Mouse (Mus musculus) layer of hippocampus, adult 2 months (tissue): ENCODE results near the gene Cdc37. TPM values are rescaled to one million over a fixed set of nuclear protein-coding genes. Genes with fewer than 3 reads are reported as not detected.

Experiments
- DNase-seq, 2 experiments: peaks; one replicate each; pipeline ENCODE4 v3.0.0; 2022; ENCODE audit warnings: low spot score in 2 of 2
- H3K27ac ChIP-seq: fragments of 200-600 bp; 2 replicates; pipeline ENCODE4 v1.8.1; 2022
- H3K4me3 ChIP-seq: fragments of 200-600 bp; 2 replicates; pipeline ENCODE4 v1.8.1; 2022; ENCODE audit warnings: mild to moderate bottlenecking
- CTCF ChIP-seq: fragments of 200-600 bp; conservative IDR thresholded peaks from 2 replicates; pipeline ENCODE4 v1.8.1; 2022; ENCODE audit warnings: antibody characterized with exemption, mild to moderate bottlenecking, moderate library complexity
- total RNA-seq, 2 experiments: library from RNA; stranded (reverse); gene quantifications; 2 replicates each; pipeline ENCODE4 v1.2.3; 2021

Gene Cdc37
- total RNA-seq, 2 experiments from 2014 or later = 144 to 150 TPM

- Histone ChIP-seq H3K27ac (peak within 1 kb of the TSS; percentile 96), H3K4me3 (peak within 1 kb of the TSS; percentile 80)
- no peak for TF ChIP-seq CTCF
- peak; percentile 69 to 78 for DNase-seq
These were observed 15.5 kb upstream of the Cdc37 start, which contains the start of gene Pde4a for GRCm38 (mm10) chr9:21165041-21165951. Gene Pde4a (plus strand): TSS chr9:21165714.

- TF ChIP-seq CTCF = no peak
- peak overlapping the region; percentile 96 for H3K27ac ChIP-seq
- H3K4me3 ChIP-seq = peak overlapping the region; percentile 35
- peak in 1 of 2 experiments; percentile 60 for DNase-seq
These were observed 14.3 kb upstream of the Cdc37 start for GRCm38 (mm10) chr9:21164072-21164471.

DNA sequence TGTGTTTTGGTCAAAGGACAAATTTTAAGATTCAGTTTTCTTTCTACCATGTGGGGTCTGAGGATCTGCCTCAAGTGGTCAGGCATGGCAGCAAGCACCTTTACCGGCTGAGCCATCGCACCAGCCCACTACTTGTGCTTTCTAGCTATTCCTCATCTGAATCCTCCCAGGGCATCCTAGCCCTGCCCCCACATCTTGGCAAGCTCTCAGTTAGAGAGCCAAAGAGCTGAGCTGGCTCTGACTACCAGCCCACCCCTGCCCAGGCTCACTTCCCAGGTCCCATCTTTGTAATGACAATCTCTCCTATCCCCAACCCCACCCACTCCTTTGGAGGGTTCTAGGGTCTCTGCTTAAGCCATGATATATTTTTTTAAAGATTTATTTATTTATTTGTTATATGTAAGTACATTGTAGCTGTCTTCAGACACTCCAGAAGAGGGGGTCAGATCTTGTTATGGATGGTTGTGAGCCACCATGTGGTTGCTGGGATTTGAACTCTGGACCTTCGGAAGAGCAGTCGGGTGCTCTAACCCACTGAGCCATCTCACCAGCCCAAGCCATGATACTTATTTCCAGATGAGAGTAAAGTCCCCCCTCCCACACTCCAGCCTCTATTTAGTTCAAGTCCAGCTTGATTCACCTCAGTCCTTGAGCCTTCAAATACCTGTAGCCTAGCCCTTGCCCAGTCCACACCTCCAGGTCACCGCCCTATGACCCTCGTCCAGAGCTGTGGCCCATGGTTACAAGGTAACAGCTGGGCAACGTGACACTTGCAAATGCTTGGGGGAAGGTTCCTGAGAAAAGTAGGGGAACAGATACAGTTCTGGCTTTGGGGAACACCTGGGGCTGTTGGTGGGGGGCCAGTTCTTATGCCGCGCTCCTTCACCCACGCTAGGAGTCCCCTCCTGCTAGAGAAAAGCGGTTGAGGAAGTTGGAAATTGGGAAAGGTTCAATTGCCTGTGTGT, 13.6 kb upstream of the Cdc37 start:
- DNase-seq = no peak
- Histone ChIP-seq H3K27ac (peak overlapping the region; percentile 96; the same call in 1 of the 2 replicates), H3K4me3 (peak overlapping the region; percentile 35; the same call in 1 of the 2 replicates)
- TF ChIP-seq CTCF = no peak

GRCm38 (mm10) chr9:21161209-21161909, 11.6 kb upstream of the Cdc37 start:
- peak overlapping the region; percentile 58 for H3K4me3 ChIP-seq
- peak overlapping the region; percentile 89 for H3K27ac ChIP-seq
- peak; percentile 88 to 91 for DNase-seq
- peak; percentile 98 for TF ChIP-seq CTCF

DNA sequence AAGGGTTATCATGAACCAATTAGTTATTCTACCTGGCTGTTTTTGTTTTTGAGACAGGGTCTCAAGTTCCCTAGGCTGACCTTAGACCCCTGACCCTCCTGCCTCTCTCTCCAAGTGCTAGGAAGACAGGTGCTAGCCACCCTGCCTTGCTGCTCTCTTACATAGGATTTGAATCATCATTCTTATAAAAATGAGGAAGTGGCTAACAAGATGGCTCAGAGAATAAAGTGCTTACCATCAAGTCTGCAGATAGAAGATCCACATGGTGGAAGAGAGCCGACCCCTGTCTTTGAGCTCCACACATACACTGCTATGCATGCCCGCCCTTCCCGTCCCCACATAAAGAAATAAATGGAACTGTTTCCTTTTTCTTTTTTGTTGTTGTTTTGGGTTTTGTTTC, 5.0 kb upstream of the Cdc37 start:
- Histone ChIP-seq H3K4me3 (no peak overlapping the region), H3K27ac (no peak overlapping the region)
- TF ChIP-seq CTCF = no peak
- no peak for DNase-seq

DNA sequence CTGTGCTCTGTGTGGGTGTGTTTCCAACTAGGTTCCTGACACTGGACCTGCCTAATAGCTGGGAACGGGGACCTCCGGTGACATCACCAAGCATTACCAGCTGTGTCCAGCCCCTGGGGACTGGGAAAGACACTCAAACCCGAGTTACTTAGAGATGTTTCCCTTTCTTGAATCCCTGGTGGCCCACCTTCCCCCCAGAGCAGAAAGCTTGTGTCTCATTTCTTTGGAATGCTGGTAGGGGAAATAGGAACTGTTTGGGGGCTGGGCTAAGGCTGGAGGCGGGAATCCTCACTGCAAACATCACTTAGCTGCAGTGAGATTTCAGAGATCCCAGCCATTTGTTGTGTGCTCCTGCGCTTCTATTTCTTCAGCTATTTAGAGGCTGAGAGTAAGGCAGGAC, 4.1 kb upstream of the Cdc37 start:
- Histone ChIP-seq H3K4me3 (no peak overlapping the region), H3K27ac (peak overlapping the region; percentile 52; the same call in 1 of the 2 replicates)
- no peak for DNase-seq
- TF ChIP-seq CTCF = no peak

GRCm38 (mm10) chr9:21153331-21153730, 3.5 kb upstream of the Cdc37 start:
- H3K4me3 ChIP-seq = peak overlapping the region; percentile 36
- no peak for DNase-seq
- TF ChIP-seq CTCF = no peak
- H3K27ac ChIP-seq = peak overlapping the region; percentile 52; the same call in 1 of the 2 replicates

- peak overlapping the region; percentile 36 for H3K4me3 ChIP-seq
- TF ChIP-seq CTCF = peak; percentile 94
- H3K27ac ChIP-seq = no peak overlapping the region; the same call in 1 of the 2 replicates
- peak; percentile 80 to 81 for DNase-seq
These were observed 2.9 kb upstream of the Cdc37 start for GRCm38 (mm10) chr9:21152715-21153114.

- Histone ChIP-seq H3K27ac (peak overlapping the region; percentile 86), H3K4me3 (peak overlapping the region; percentile 93)
- DNase-seq = no peak
- no peak for TF ChIP-seq CTCF
These were observed 617 bp downstream of the Cdc37 start for GRCm38 (mm10) chr9:21149077-21149653.

GRCm38 (mm10) chr9:21148427-21148826, 1.4 kb downstream of the Cdc37 start:
- Histone ChIP-seq H3K27ac (no peak overlapping the region), H3K4me3 (no peak overlapping the region; the same call in 1 of the 2 replicates)
- no peak for DNase-seq
- TF ChIP-seq CTCF = no peak

DNA sequence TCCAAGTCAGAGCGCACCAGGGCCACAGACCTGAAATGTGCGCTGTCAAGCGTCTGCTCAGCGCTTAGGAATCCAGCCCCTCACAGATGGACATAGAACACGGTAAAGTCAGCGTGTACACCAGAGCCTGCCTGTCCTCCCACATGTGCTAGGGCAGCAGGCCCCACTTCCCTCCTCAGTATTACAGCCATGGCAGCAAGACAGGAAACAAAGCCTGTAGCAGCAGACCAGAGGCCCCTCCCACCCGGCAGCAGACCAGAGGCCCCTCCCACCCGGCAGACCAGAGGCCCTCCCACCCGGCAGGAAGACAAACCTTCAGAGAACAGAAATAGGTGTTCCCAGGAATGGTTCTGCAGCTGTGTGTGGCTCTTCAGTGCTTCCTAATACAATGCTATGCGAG, 3.1 kb downstream of the Cdc37 start:
- H3K27ac ChIP-seq = no peak overlapping the region
- no peak for DNase-seq
- H3K4me3 ChIP-seq = no peak overlapping the region
- no peak for TF ChIP-seq CTCF

DNA sequence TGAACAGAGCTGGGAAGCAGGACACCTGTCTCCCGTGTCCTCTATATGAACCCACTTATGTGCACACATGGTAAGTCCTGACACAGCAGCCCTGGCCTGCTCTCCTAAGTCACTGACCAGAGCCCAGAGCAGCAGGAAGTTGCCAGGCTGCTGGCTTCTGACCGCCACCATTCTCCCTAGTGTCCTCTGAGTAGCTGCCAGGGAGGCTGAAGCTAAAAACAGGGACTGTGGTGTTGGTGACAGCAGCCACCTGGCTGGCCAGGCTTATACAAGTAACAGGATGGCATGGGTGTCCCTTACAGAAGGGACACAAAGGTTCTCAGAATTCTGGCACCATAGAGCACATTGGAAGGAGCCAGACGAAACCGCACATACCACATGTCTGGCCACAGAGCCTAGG, 4.4 kb downstream of the Cdc37 start:
- no peak for DNase-seq
- Histone ChIP-seq H3K4me3 (no peak overlapping the region), H3K27ac (no peak overlapping the region)
- no peak for TF ChIP-seq CTCF
